Mouse (Mus musculus): ENCODE measurements at regions not wholly inside any gene's neighbourhood (a gene's known extent, or its start where the extent isn't known, plus 50 kb on each side); places are given as distances from the start of the nearest gene placed in this dataset.

DNA sequence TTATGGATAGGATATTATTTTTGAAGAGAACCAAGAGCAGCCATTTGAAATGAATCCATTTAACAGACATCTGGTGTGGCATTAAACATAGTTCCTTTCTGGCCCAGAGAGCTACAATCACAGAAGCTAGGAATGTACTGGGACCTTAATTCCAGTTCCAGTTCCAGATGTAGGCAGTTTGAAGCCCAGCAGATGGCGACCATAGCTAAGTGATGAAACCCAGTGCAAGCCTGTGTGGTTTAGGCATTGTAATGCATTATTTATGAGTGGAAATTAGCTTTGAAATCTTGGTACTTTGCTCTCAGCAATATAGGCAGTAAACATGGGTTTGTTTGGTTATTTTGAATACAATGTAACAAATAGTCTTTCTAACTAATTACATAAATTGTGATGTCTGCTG, 256.8 kb downstream of the Fam181b start:
- TF ChIP-seq POLR2A (IDR thresholded peaks at IDR 0.05; ENCODE audit: low read depth, low read length) = no peak
- TF ChIP-seq CTCF (IDR thresholded peaks at IDR 0.05; ENCODE audit: borderline replicate concordance, insufficient read depth, low read length) = 0 out of 2 replicates have a peak, but pooled peaks have one; percentile 4

Data from embryonic fibroblast, embryonic 13.5 days (primary cell).